Mouse (Mus musculus) spleen, adult 2 months (tissue): Measurements from ENCODE around the gene Prkcb.

Experiments used
- CTCF ChIP-seq: fragments of 200-500 bp; IDR thresholded peaks from 2 replicates; pipeline ENCODE4 v1.5.1; 2011; ENCODE audit warnings: mild to moderate bottlenecking, inconsistent platforms; ENCODE audit not compliant: insufficient read depth, insufficient read length, insufficient replicate concordance; ENCODE audit errors: extremely low read depth
- POLR2A ChIP-seq: fragments of 200-500 bp; IDR thresholded peaks from 2 replicates; pipeline ENCODE4 v1.6.1; 2011; ENCODE audit warnings: low read depth, low read length, inconsistent platforms

GRCm38 (mm10) chr7:122377967-122378366 lies 89.4 kb downstream of the Prkcb start:
- TF ChIP-seq CTCF (no peak), POLR2A (no peak)
